Mouse (Mus musculus): Measurements from ENCODE around the gene Lyzl4. TPM values are rescaled to one million over a fixed set of nuclear protein-coding genes. Genes with fewer than 3 reads are reported as not detected.

Lyzl4 gene
- polyA plus RNA-seq, 1 experiment from 2014 or later, result not detected

GRCm38 (mm10) chr9:121592948-121593550 lies 48.8 kb downstream of the Lyzl4 start:
- no peak overlapping the region for H3K9ac ChIP-seq
- H3K4me2 ChIP-seq, result no peak overlapping the region
- no peaks in the 10 kb centered on the region for H3K36me3 ChIP-seq (replicated peaks)
- peaks cover 3% of the 10 kb centered on the region; the same call in 1 of the 2 replicates for H3K4me1 ChIP-seq
- WGBS, result 71% methylated on average over 13 of the region's 13 CpGs
- no peak for ATAC-seq (ENCODE audit: low FRiP score)
- H3K9me3 ChIP-seq, result no peaks in the 10 kb centered on the region
- H3K4me3 ChIP-seq (replicated peaks), result no peak overlapping the region
- H3K27me3 ChIP-seq, result no peaks in the 10 kb centered on the region
- no peak overlapping the region for H3K27ac ChIP-seq

GRCm38 (mm10) chr9:121589533-121589932 lies 52.4 kb downstream of the Lyzl4 start:
- no peak for ATAC-seq (ENCODE audit: low FRiP score)
- no peaks in the 10 kb centered on the region for H3K9me3 ChIP-seq
- H3K4me2 ChIP-seq, result no peak overlapping the region
- H3K27me3 ChIP-seq, result 0 out of 2 replicates have a peak, but pooled peaks cover 1% of the 10 kb centered on the region
- no peak overlapping the region for H3K27ac ChIP-seq
- WGBS, result 65% methylated on average over 2 of the region's 2 CpGs
- H3K9ac ChIP-seq, result no peak overlapping the region
- no peak overlapping the region for H3K4me3 ChIP-seq (replicated peaks)
- no peaks in the 10 kb centered on the region for H3K36me3 ChIP-seq (replicated peaks)
- H3K4me1 ChIP-seq, result peaks cover under 1% of the 10 kb centered on the region; the same call in 1 of the 2 replicates

GRCm38 (mm10) chr9:121574380-121574779 lies 67.5 kb downstream of the Lyzl4 start:
- H3K4me3 ChIP-seq (replicated peaks), result no peak overlapping the region
- no peaks in the 10 kb centered on the region; the same call in 1 of the 2 replicates for H3K4me1 ChIP-seq
- H3K36me3 ChIP-seq (replicated peaks), result no peaks in the 10 kb centered on the region
- H3K9ac ChIP-seq, result no peak overlapping the region
- H3K9me3 ChIP-seq, result no peaks in the 10 kb centered on the region
- 81% methylated on average over 5 of the region's 5 CpGs for WGBS
- ATAC-seq (ENCODE audit: low FRiP score), result no peak
- H3K27ac ChIP-seq, result no peak overlapping the region
- H3K4me2 ChIP-seq, result no peak overlapping the region
- H3K27me3 ChIP-seq, result 0 out of 2 replicates have a peak, but pooled peaks cover 3% of the 10 kb centered on the region

- Histone ChIP-seq H3K27me3 (no peaks in the 10 kb centered on the region), H3K9ac (no peak overlapping the region), H3K4me3 (replicated peaks) (no peak overlapping the region), H3K4me1 (no peaks in the 10 kb centered on the region), H3K36me3 (replicated peaks) (no peaks in the 10 kb centered on the region), H3K4me2 (no peak overlapping the region), H3K27ac (no peak overlapping the region), H3K9me3 (no peaks in the 10 kb centered on the region)
- no peak for ATAC-seq (ENCODE audit: low FRiP score)
- WGBS, result 33% methylated on average over 1 of the region's 1 CpGs
These were observed 73.4 kb downstream of the Lyzl4 start for GRCm38 (mm10) chr9:121568451-121568850.

- Histone ChIP-seq H3K27me3 (peaks cover 8% of the 10 kb centered on the region; the same call in 1 of the 2 replicates), H3K4me1 (no peaks in the 10 kb centered on the region), H3K36me3 (replicated peaks) (no peaks in the 10 kb centered on the region), H3K9me3 (no peaks in the 10 kb centered on the region), H3K9ac (no peak overlapping the region), H3K4me2 (no peak overlapping the region), H3K27ac (no peak overlapping the region), H3K4me3 (replicated peaks) (no peak overlapping the region)
- ATAC-seq (ENCODE audit: low FRiP score), result no peak
- WGBS, result 85% methylated on average over 7 of the region's 7 CpGs
These were observed 75.5 kb downstream of the Lyzl4 start for GRCm38 (mm10) chr9:121566387-121566786.

- H3K9ac ChIP-seq, result no peak overlapping the region
- 91% methylated on average over 7 of the region's 7 CpGs for WGBS
- ATAC-seq (ENCODE audit: low FRiP score), result no peak
- H3K4me2 ChIP-seq, result no peak overlapping the region
- no peaks in the 10 kb centered on the region for H3K36me3 ChIP-seq (replicated peaks)
- H3K4me3 ChIP-seq (replicated peaks), result no peak overlapping the region
- peaks cover 11% of the 10 kb centered on the region; the same call in 1 of the 2 replicates for H3K4me1 ChIP-seq
- peaks cover 9% of the 10 kb centered on the region; the same call in 1 of the 2 replicates for H3K27me3 ChIP-seq
- H3K27ac ChIP-seq, result no peak overlapping the region
- no peaks in the 10 kb centered on the region for H3K9me3 ChIP-seq
These were observed 78.6 kb downstream of the Lyzl4 start for GRCm38 (mm10) chr9:121563276-121563675.

GRCm38 (mm10) chr9:121560515-121560914 lies 81.4 kb downstream of the Lyzl4 start:
- no peak overlapping the region for H3K27ac ChIP-seq
- H3K27me3 ChIP-seq, result peaks cover 24% of the 10 kb centered on the region
- no peak overlapping the region for H3K4me2 ChIP-seq
- no peak overlapping the region for H3K9ac ChIP-seq
- no peak overlapping the region for H3K4me3 ChIP-seq (replicated peaks)
- no peaks in the 10 kb centered on the region for H3K36me3 ChIP-seq (replicated peaks)
- ATAC-seq (ENCODE audit: low FRiP score), result peak; percentile 74; the same call in 1 of the 2 replicates
- no peaks in the 10 kb centered on the region for H3K9me3 ChIP-seq
- WGBS, result 38% methylated on average over 7 of the region's 7 CpGs
- H3K4me1 ChIP-seq, result peaks cover 19% of the 10 kb centered on the region

- Histone ChIP-seq H3K9me3 (no peaks in the 10 kb centered on the region), H3K36me3 (replicated peaks) (no peaks in the 10 kb centered on the region), H3K27me3 (peaks cover 24% of the 10 kb centered on the region), H3K4me2 (no peak overlapping the region), H3K4me3 (replicated peaks) (no peak overlapping the region), H3K9ac (no peak overlapping the region), H3K4me1 (peaks cover 24% of the 10 kb centered on the region), H3K27ac (no peak overlapping the region)
- no peak for ATAC-seq (ENCODE audit: low FRiP score)
- WGBS, result 90% methylated on average over 6 of the region's 6 CpGs
These were observed 83.7 kb downstream of the Lyzl4 start for GRCm38 (mm10) chr9:121558167-121558566.

- no peaks in the 10 kb centered on the region for H3K36me3 ChIP-seq (replicated peaks)
- no peak for ATAC-seq (ENCODE audit: low FRiP score)
- H3K27ac ChIP-seq, result no peak overlapping the region
- H3K9ac ChIP-seq, result no peak overlapping the region
- no peak overlapping the region for H3K4me3 ChIP-seq (replicated peaks)
- 75% methylated on average over 5 of the region's 5 CpGs for whole genome bisulfite sequencing
- peaks cover 21% of the 10 kb centered on the region for H3K27me3 ChIP-seq
- H3K4me1 ChIP-seq, result peaks cover 24% of the 10 kb centered on the region
- H3K4me2 ChIP-seq, result no peak overlapping the region
- no peaks in the 10 kb centered on the region for H3K9me3 ChIP-seq
These were observed 85.0 kb downstream of the Lyzl4 start for GRCm38 (mm10) chr9:121556913-121557312.

GRCm38 (mm10) chr9:121555395-121556000 lies 86.4 kb downstream of the Lyzl4 start:
- no peak overlapping the region for H3K4me3 ChIP-seq (replicated peaks)
- H3K9me3 ChIP-seq, result no peaks in the 10 kb centered on the region
- WGBS, result 36% methylated on average over 9 of the region's 9 CpGs
- H3K4me2 ChIP-seq, result 0 out of 2 replicates have a peak overlapping the region, but pooled peaks have one; percentile 6
- peaks cover 15% of the 10 kb centered on the region for H3K27me3 ChIP-seq
- H3K9ac ChIP-seq, result no peak overlapping the region
- peaks cover 21% of the 10 kb centered on the region for H3K4me1 ChIP-seq
- no peaks in the 10 kb centered on the region for H3K36me3 ChIP-seq (replicated peaks)
- peak; percentile 49; the same call in 1 of the 2 replicates for ATAC-seq (ENCODE audit: low FRiP score)
- no peak overlapping the region; the same call in 1 of the 2 replicates for H3K27ac ChIP-seq

- H3K27ac ChIP-seq, result no peak overlapping the region
- H3K36me3 ChIP-seq (replicated peaks), result no peaks in the 10 kb centered on the region
- H3K27me3 ChIP-seq, result peaks cover 15% of the 10 kb centered on the region
- H3K4me1 ChIP-seq, result peaks cover 24% of the 10 kb centered on the region
- H3K9ac ChIP-seq, result no peak overlapping the region
- no peak overlapping the region for H3K4me2 ChIP-seq
- no peak overlapping the region for H3K4me3 ChIP-seq (replicated peaks)
- H3K9me3 ChIP-seq, result no peaks in the 10 kb centered on the region
- no peak for ATAC-seq (ENCODE audit: low FRiP score)
- WGBS, result 76% methylated on average over 4 of the region's 4 CpGs
These were observed 88.3 kb downstream of the Lyzl4 start for GRCm38 (mm10) chr9:121553643-121554042.

- Histone ChIP-seq H3K27me3 (0 out of 2 replicates have a peak, but pooled peaks cover 6% of the 10 kb centered on the region), H3K36me3 (replicated peaks) (no peaks in the 10 kb centered on the region), H3K4me3 (replicated peaks) (no peak overlapping the region), H3K4me2 (no peak overlapping the region), H3K4me1 (peaks cover 15% of the 10 kb centered on the region), H3K9me3 (no peaks in the 10 kb centered on the region), H3K9ac (no peak overlapping the region), H3K27ac (peak overlapping the region; percentile 76)
- 33% methylated on average over 5 of the region's 5 CpGs for WGBS
- ATAC-seq (ENCODE audit: low FRiP score), result peak; percentile 61; the same call in 1 of the 2 replicates
These were observed 91.5 kb downstream of the Lyzl4 start for GRCm38 (mm10) chr9:121550327-121550771.

All from forebrain, embryonic 12.5 days (tissue).